1 mouse cellular context compared by ENCODE assay signal in genomic region chr3:58516602-58516976, GRCm38 (mm10).
TF ChIP-seq lines count a peak whose summit lies in the region.

No protein-coding gene starts in this region.

TF ChIP-seq in CH12.LX, 34 proteins besides CTCF, POLR2A, EP300 and RAD21 (continued from another document):
- TF ChIP-seq USF2 (conservative IDR thresholded peaks at IDR 0.05; ENCODE audit: low read depth, low read length) = 0 out of 2 replicates have a peak, but pooled peaks have one; percentile 38
- peak; percentile 58; the same call in 1 of the 2 replicates for TF ChIP-seq CHD2 (IDR thresholded peaks at IDR 0.05; ENCODE audit: low read length)
- TF ChIP-seq ZC3H11A (IDR thresholded peaks at IDR 0.05; ENCODE audit: low read depth, low read length) = no peak
- TF ChIP-seq MAFK (IDR thresholded peaks at IDR 0.05; ENCODE audit: insufficient replicate concordance, low read length) = peak; percentile 75; the same call in 1 of the 2 replicates
- 0 out of 2 replicates have a peak, but pooled peaks have one; percentile 16 for TF ChIP-seq JUN (IDR thresholded peaks at IDR 0.05; ENCODE audit: insufficient read depth, low read depth, low read length)
- peak; percentile 80; the same call in 1 of the 2 replicates for TF ChIP-seq E2F4 (IDR thresholded peaks at IDR 0.05; ENCODE audit: insufficient replicate concordance, low read depth, low read length)
- TF ChIP-seq NELFE (IDR thresholded peaks at IDR 0.05; ENCODE audit: low read depth, low read length) = peak; percentile 38; the same call in 1 of the 2 replicates
- TF ChIP-seq ELF1 (IDR thresholded peaks at IDR 0.05; ENCODE audit: low read depth, low read length) = peak; percentile 24; the same call in 1 of the 2 replicates
- TF ChIP-seq JUND (conservative IDR thresholded peaks at IDR 0.05; ENCODE audit: low read depth, low read length) = no peak
- TF ChIP-seq CHD1 (IDR thresholded peaks at IDR 0.05; ENCODE audit: low read depth, low read length) = peak; percentile 87
- TF ChIP-seq ZKSCAN1 (IDR thresholded peaks at IDR 0.05; ENCODE audit: borderline replicate concordance, low read depth, low read length) = no peak
- TF ChIP-seq BHLHE40 (IDR thresholded peaks at IDR 0.05; ENCODE audit: low read depth, low read length) = peak; percentile 97
- TF ChIP-seq SIN3A (IDR thresholded peaks at IDR 0.05; ENCODE audit: low read length) = peak; percentile 80
- peak; percentile 89; the same call in 1 of the 2 replicates for TF ChIP-seq MYC (IDR thresholded peaks at IDR 0.05; ENCODE audit: low read depth, low read length)
- 0 out of 2 replicates have a peak, but pooled peaks have one; percentile 33 for TF ChIP-seq TBP (conservative IDR thresholded peaks at IDR 0.05; ENCODE audit: low read depth, low read length)
- TF ChIP-seq ETS1 (conservative IDR thresholded peaks at IDR 0.05; ENCODE audit: low read depth, low read length) = peak; percentile 96
- TF ChIP-seq SMC3 (IDR thresholded peaks at IDR 0.05; ENCODE audit: low read depth, low read length) = no peak
- peak; percentile 59; the same call in 1 of the 2 replicates for TF ChIP-seq RCOR1 (conservative IDR thresholded peaks at IDR 0.05; ENCODE audit: low read depth, low read length)
- no peak for TF ChIP-seq NRF1 (IDR thresholded peaks at IDR 0.05; ENCODE audit: low read depth, low read length)
- TF ChIP-seq MXI1 (IDR thresholded peaks at IDR 0.05; ENCODE audit: low read depth, low read length) = peak; percentile 85
- TF ChIP-seq MAZ (IDR thresholded peaks at IDR 0.05; ENCODE audit: low read depth, low read length) = 0 out of 2 replicates have a peak, but pooled peaks have one; percentile 66
- TF ChIP-seq IRF4 (IDR thresholded peaks at IDR 0.05; ENCODE audit: low read depth, low read length) = peak; percentile 87
